Mouse (Mus musculus) right cerebral cortex, adult 18-20 months (tissue): ENCODE results near the gene Btbd7.

Source experiments
- DNase-seq: peaks from one replicate; pipeline ENCODE4 v3.0.0; 2022; ENCODE audit warnings: mixed read lengths

The Btbd7 gene

GRCm38 (mm10) chr12:102779452-102779851, 98.8 kb downstream of the Btbd7 start:
- no peak for DNase-seq

GRCm38 (mm10) chr12:102778151-102778550, 100.1 kb downstream of the Btbd7 start:
- no peak for DNase-seq

GRCm38 (mm10) chr12:102776035-102776434, 102.2 kb downstream of the Btbd7 start:
- no peak for DNase-seq

GRCm38 (mm10) chr12:102772676-102773075, 105.6 kb downstream of the Btbd7 start:
- no peak for DNase-seq

- no peak for DNase-seq
These were observed 106.7 kb downstream of the Btbd7 start for GRCm38 (mm10) chr12:102771601-102772000.

DNA sequence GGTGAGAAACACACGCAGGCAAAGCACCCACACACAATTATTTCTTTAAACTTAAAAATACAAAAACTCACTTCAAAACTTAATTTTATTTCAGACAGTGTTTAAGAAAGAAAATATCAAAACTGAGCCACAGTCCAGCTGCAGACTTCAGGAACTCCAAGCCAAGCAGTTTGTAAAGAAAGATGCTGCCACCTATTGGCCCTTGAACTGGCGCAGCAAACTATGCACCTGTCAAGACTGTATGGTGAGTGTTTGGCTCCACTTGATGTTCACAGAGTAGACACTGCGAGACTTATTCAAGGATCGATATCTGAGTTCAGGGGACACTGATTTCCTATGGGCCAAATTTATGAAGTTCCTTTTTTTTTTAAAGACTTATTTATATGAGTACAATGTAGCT, 109.3 kb downstream of the Btbd7 start:
- DNase-seq: no peak

- no peak for DNase-seq
These were observed 114.6 kb downstream of the Btbd7 start for GRCm38 (mm10) chr12:102763696-102764095.

DNA sequence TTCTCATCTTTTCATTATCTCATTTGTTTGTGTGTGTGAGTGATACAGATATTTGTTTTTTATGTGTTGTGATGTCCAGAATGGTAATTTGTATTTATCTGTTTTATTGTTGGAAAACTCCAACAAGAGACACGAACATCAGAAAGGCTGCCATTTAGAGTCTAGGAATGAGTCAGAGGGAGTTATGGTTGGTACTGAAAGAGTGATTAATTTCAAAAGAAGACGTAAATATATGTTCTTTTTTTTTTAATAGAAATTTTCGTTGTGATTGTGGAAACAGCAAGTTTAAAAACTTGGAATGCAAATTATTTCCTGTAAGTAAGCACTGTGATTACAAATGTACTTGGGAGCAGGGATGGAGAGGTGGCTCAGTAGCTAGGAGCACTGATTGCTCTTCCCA, 116.6 kb downstream of the Btbd7 start:
- DNase-seq: no peak

- DNase-seq: no peak
These were observed 119.3 kb downstream of the Btbd7 start for GRCm38 (mm10) chr12:102758936-102759335.

DNA sequence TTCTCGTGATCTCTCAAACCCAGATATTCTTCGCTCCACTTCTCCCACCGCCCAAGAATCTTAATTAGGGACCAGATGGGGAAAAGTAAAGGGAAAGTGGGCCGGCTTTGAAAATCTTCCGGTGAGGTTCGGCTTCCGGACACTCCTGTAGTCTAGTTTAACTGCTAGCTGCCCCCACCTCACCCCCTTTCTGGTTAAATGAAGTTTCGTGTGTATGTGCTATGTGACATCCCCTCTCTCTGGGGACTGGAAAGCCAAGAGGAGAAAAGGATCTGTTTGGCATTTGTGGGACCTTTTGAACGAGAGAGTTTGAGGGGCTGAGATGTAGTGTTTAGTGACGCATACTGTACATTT, 119.9 kb downstream of the Btbd7 start, which contains the start of gene Gm20604:
Gm20604 (minus strand) TSS at position 270 of the 354 bp plus-strand sequence.
- no peak for DNase-seq

GRCm38 (mm10) chr12:102757689-102758402, 120.4 kb downstream of the Btbd7 start, which contains the start of the genes Gm28051, Gon7 and Ubr7:
TSS of gene Gm28051 (minus strand) at chr12:102757765.
TSS of gene Gon7 (minus strand) at chr12:102757803.
TSS of gene Ubr7 (plus strand) at chr12:102757967.
- DNase-seq: peak; percentile 98

DNA sequence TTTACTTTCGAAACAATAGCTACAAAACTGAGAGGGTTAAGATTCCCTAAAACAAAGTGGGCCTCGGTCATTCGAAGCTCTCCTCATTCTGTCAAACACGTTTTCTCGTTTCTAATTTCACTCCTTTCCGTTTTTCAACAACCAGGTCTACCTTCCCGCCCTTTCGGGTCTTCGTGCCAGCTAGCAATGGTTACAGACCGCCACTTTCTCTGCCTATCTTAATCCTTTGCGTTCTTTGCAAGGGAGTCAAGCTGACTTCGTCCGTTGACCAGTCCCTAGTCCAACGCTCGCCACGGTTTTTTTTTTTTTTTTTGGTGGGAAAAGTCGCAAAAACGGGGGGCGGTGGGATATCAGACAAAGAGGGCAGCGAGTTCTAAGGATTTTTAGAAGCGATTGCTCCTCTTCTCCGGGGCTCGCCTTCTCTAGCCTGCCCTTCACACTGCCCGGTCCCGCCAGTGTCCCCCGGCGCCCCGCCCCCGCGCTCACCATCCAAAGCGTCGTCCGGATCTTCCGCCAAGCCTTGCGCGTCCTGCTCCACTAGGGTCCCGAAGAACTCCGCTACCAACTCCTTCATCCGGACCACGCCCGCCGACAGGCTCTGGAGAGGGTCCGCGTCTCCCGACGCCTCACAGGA, 121.1 kb downstream of the Btbd7 start:
- DNase-seq: no peak

DNA sequence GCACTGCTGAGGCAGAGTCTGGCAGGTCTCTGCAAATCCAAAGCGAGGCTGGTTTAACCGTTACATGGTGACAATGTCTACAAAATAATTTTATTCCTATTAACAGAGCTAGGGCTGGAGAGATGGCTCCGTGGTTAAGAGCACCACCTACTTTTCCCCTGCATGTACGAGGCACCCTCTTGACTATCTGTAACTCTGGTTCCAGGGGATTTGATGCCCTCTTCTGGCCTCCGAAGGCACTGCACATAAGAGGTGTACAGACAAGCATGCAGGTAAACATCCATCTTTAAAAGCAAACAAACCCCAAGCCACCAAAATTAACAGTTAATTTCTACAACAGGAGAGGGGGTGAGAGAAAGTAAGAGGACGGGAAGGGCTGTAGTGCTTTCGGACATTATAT, 122.0 kb downstream of the Btbd7 start:
- DNase-seq: no peak

GRCm38 (mm10) chr12:102748256-102748655, 130.0 kb downstream of the Btbd7 start:
- no peak for DNase-seq

GRCm38 (mm10) chr12:102744839-102745238, 133.4 kb downstream of the Btbd7 start:
- no peak for DNase-seq

DNA sequence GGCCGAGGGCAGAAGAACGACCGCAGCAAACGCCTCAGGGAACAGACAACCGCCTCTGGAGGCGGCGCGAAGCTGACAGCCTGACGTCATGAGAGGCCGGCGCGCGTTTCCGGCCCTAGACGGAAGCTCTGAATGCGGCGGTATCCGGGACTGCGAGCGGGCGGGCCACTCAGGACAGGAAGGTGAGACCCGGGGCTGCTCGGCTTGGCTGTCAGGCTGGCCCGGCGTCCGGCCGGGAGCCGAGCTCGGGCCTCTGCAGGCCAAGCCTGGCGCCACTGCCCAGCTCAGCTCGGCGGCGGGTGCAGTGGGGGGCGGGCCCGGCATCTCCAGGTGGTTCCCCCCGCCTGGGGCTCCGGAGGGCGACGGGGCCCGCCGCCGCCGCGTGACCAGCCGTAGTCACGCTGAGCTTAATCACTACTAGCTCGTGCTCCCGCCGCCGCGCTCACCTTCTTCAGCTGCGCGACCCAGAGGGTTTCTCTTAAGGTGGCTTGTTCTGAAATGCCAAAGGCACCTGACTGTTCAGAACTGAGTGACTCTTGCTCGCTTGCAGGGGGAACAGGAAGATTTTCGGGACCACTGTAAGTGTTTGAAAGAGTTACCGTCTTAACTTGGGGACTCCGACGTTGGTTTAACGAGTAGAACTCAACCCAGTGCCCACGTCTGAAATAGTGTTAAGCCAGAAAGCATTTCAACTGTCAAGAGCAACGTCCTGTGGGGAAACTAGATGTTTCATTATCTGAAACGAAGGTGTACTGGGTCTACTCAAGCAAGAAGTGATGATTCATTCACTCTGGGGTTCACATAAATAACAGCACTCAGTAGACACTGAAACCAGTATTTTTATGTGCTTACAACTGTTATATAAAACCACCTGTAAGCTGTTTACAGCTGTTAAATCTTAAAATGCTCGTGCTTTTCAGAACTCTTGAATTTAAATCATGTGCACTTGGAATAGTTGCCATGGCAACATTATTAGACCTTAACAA, 134.4 kb downstream of the Btbd7 start, which contains the start of the genes Moap1 and Tmem251:
Moap1 (minus strand) TSS at position 73 of the 986 bp plus-strand sequence.
Tmem251 (plus strand) TSS at position 174 of the 986 bp plus-strand sequence.
- DNase-seq: peak; percentile 93

- no peak for DNase-seq
These were observed 135.2 kb downstream of the Btbd7 start for GRCm38 (mm10) chr12:102743036-102743588.

GRCm38 (mm10) chr12:102742056-102742455, 136.2 kb downstream of the Btbd7 start:
- no peak for DNase-seq

DNA sequence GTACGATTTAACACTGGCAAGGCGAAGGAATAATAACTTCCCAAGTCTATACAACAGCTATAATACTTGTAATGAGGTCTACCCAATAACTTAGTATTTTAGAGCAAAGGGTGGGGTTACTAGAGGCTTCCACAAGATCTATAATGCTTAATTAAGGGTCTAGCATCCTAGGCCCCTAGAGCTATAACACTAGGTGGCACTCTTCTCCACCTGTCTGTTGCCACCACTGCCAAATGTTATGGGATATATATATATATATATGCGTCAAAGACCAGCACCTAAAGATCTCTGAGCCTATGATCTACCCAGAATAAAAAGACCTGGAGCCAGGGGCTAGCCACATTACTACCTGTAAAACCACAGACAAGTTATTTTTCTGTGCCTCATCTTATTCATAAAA, 138.0 kb downstream of the Btbd7 start:
- DNase-seq: no peak

DNA sequence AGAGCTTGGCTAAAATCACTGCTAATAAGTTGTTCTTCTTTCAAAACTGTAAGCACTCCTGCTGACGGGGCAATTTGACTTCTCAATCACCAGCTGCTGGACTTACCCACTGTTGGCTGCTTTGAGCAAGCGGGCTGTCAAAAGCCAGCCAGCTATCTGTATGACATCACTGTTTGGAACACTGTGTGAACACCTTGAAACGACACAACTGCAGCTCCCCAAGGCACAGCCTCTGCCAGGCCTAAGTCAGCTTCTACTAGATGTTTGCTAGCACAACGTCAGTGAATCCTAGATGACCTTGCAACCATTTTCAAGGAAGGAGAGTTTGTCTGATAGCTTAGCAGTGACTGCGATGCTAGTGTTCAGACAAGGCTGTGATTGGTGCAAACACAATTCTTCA, 139.2 kb downstream of the Btbd7 start:
- no peak for DNase-seq

GRCm38 (mm10) chr12:102733381-102733780, 144.9 kb downstream of the Btbd7 start:
- peak; percentile 37 for DNase-seq

DNA sequence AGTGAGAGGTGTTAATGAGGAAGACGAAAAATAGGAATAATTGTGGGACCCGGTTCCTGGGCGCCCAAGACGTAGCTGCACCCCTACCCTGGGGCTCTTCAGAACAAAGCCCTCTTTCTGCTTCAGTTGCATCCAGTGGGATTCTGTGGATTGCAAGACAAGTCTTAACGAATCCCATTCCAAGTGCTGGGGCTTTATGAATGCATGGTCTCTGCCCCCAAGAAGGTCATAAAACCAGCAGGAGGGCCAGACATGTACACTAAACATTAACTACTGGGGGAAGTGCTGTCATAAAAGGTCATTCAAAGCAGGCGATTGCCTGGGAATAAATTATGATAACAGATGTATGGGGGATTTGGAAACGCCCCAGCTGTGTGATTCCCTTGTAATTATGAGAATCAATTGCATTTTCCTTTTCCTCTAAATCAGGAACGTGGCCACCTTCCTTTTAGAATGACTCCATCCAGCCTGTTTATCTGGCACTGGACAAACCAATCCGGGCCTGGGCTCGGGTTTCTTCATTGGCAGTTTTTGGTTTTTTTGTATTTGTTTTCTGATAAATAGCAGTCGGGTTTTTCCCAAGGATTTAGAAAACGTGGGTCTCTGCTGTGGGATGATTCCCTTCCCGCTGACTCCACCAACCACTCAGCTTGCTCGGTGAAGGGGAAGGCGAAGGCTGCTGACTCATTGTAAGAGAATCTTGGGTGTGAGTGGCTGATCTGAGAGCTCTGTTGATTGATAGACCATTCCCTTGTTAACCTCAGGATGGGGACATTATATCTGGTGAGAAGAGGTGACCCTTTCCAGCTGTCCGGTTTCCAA, 147.3 kb downstream of the Btbd7 start:
- no peak for DNase-seq
